Mouse (Mus musculus) thymus, adult 2 months (tissue): ENCODE results near the gene Disp1.

Source experiments
- CTCF ChIP-seq: fragments of 200-500 bp; IDR thresholded peaks from 2 replicates; pipeline ENCODE4 v1.5.1; 2012; ENCODE audit warnings: mild to moderate bottlenecking, control low read depth, low read length, moderate library complexity, borderline replicate concordance; ENCODE audit not compliant: control insufficient read depth, poor library complexity, insufficient read depth; ENCODE audit errors: extremely low read depth
- POLR2A ChIP-seq: fragments of 200-500 bp; IDR thresholded peaks from 2 replicates; pipeline ENCODE4 v1.6.1; 2012; ENCODE audit warnings: mild to moderate bottlenecking, low read length, control low read depth, moderate library complexity; ENCODE audit not compliant: control insufficient read depth, poor library complexity, insufficient read depth; ENCODE audit errors: extremely low read depth

GRCm38 (mm10) chr1:183250612-183251011 is 29.3 kb upstream of the Disp1 start:
- no peak for TF ChIP-seq CTCF
- TF ChIP-seq POLR2A: no peak
